Mouse (Mus musculus) Patski (cell line): ENCODE data around the gene Gm10999. TPM values are rescaled to one million over a fixed set of nuclear protein-coding genes. Genes with fewer than 3 reads are reported as not detected.
"Not testable (repeated sequence)": the region's sequence is repeated elsewhere in the genome, so short reads cannot be mapped to it uniquely, and the experiment has no call there.

ENCODE experiments used
- ATAC-seq: fragments of 100-300 bp; one replicate; pipeline ENCODE4 v1.8.0; 2021
- CTCF ChIA-PET: fragments of 350-600 bp; sonication (Branson Sonifier 250); formaldehyde crosslinking; loops from one replicate; lab custom pipeline; 2022; ENCODE audit warnings: inconsistent platforms; lab: Charles Lee
- POLR2A ChIA-PET: fragments of 350-600 bp; sonication (Branson Sonifier 250); formaldehyde crosslinking; loops from one replicate; lab custom pipeline; 2022; ENCODE audit warnings: antibody characterized with exemption, inconsistent platforms; lab: Charles Lee
- DNase-seq: peaks from one replicate; pipeline ENCODE4 v3.0.0-alpha.2; 2011; ENCODE audit warnings: low read depth, low spot score
- H3K27me3 ChIP-seq: fragments of 371-371 bp; one replicate; pipeline ENCODE4 v1.5.1; 2021
- CTCF ChIP-seq: fragments of 100-300 bp; IDR thresholded peaks from one replicate; pipeline ENCODE4 v1.5.1; 2021
- in situ Hi-C: fragments of 300-500 bp; cut with MboI; formaldehyde crosslinking; loops from 3 replicates; pipeline ENCODE4 v1.11.1; 2018; ENCODE audit warnings: low pct_unique_long_range_greater_than_20kb, mixed read lengths
- polyA plus RNA-seq: library from polyadenylated mRNA; unstranded; gene quantifications from one replicate; pipeline ENCODE4 v1.2.3, GENCODE M21; 2021

Gm10999 gene
- polyA plus RNA-seq = not detected

GRCm38 (mm10) chr8:129131561-129131960 lies at the start of gene Gm10999:
Gene Gm10999, minus strand, starts transcription at chr8:129131661.
- in situ Hi-C loops = no loop called here
- TF ChIP-seq CTCF = no peak

DNA sequence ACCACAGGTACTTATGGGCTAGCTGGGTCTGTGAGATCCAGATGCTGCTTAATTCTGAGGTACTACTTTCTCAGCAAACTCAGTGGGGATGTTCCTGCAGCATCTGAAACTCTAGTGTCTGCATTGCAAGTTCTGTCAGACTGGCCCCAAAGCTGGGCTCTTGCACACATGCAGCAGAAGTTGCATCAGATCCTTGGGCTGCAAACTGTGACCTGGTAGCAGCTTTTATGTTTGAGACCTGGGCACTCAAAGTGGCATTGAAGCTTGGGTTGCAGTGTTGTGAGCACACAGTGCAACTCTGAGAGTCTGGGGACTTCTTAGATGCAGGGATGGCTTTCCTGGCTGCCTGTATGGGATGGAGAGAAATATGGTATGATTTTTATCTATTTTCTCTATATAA lies 2.0 kb upstream of the Gm10999 start:
- DNase-seq (no peak), ATAC-seq (no peak)
- H3K27me3 ChIP-seq = no peaks in the 10 kb centered on the region
- CTCF ChIA-PET = no interaction called here
- TF ChIP-seq CTCF = no peak
- POLR2A ChIA-PET = no interaction called here
- in situ Hi-C loops = no loop called here

More at GRCm38 (mm10) chr8:129131561-129131960, at the start of gene Gm10999:
- DNase-seq (no peak), ATAC-seq (no peak)
- CTCF ChIA-PET = no interaction called here
- H3K27me3 ChIP-seq = no peaks in the 10 kb centered on the region
- POLR2A ChIA-PET = no interaction called here

DNA sequence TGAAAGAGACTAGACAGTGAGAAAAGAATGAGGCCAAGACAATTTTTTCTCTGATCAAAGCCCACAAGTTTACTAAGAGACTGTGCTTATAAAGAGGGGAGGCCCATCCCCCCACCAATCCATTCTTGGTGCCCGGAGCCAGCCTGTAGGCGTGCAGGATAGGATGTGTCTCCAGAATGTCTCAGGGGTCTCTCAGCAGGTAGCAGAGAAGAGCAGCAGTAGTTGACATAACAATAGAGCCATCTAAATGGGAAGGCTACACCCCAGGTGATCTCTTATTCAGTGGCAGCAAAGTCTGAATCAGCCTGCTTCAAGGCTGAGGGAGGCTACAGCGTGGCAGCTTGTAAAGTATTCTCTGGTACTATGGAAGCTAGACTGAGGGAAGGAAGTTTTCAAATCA lies 15.7 kb downstream of the Gm10999 start:
- DNase-seq, H3K27me3 ChIP-seq, CTCF ChIA-PET, ATAC-seq, in situ Hi-C loops, POLR2A ChIA-PET: not testable (repeated sequence)

Other genes with a start within 250 kb of the Gm10999 start
- gene Ccdc7a, start 66.1 kb downstream of the Gm10999 start, polyA plus RNA-seq = not detected
- gene Ccdc7b, start 64.5 kb downstream of the Gm10999 start, polyA plus RNA-seq = not detected
- gene 2610044O15Rik8, start 102.7 kb upstream of the Gm10999 start, polyA plus RNA-seq = 21.3 TPM